9 mouse cellular contexts compared by ENCODE assay signal in genomic region chr9:86570261-86570890, GRCm38 (mm10). TPM values are rescaled to one million over a fixed set of nuclear protein-coding genes. Genes with fewer than 3 reads are reported as not detected.
DNase-seq lines count a peak whose midpoint lies in the region; ATAC-seq lines count a peak whose summit lies in the region.
"Had no signal": no experiment of that assay in that cellular context is flagged by ENCODE, and none has a peak within 500 bp of the region (broad histone marks: within the 10 kb centered on the region; RNA-seq: fewer than 3 reads in every experiment).

No protein-coding gene starts in this region.

- no peaks in the 10 kb centered on the region; the same call in 1 of the 2 replicates for H3K4me1 ChIP-seq in heart, embryonic 11.5 days (ENCODE audit: control insufficient read depth, insufficient read depth, low read length)
- peaks cover 5% of the 10 kb centered on the region; the same call in 1 of the 2 replicates for H3K4me1 ChIP-seq in forebrain, embryonic 11.5 days (replicated peaks; ENCODE audit: control insufficient read depth, insufficient read depth, low read length)
- H3K4me1 ChIP-seq in kidney, embryonic 16.5 days (ENCODE audit: insufficient read depth, low read length), result peaks cover 9% of the 10 kb centered on the region
- H3K4me1 ChIP-seq in midbrain, embryonic 16.5 days (ENCODE audit: control insufficient read depth, insufficient read depth, low read length), result peaks cover 15% of the 10 kb centered on the region

- H3K9ac ChIP-seq in heart, embryonic 11.5 days (ENCODE audit: low read depth, low read length), result no peak overlapping the region
- H3K9ac ChIP-seq in forebrain, embryonic 11.5 days (ENCODE audit: low read length), result no peak overlapping the region
- no peak overlapping the region for H3K9ac ChIP-seq in kidney, embryonic 16.5 days (replicated peaks; ENCODE audit: low read length)
- peak overlapping the region; percentile 3; the same call in 1 of the 2 replicates for H3K9ac ChIP-seq in midbrain, embryonic 16.5 days (ENCODE audit: low read depth, low read length)

- intact Hi-C loops in heart, postnatal 25 days (cut with DNase I), result no loop called here

- DNase-seq in heart, postnatal 25 days (ENCODE audit: low spot score), result no peak
- no peak for DNase-seq in forebrain, embryonic 11.5 days (ENCODE audit: low spot score)
- no peak for DNase-seq in thymus, adult 18-20 months
- no peak for DNase-seq in cerebellum, postnatal 14 days

- no peaks in the 10 kb centered on the region for H3K9me3 ChIP-seq in heart, embryonic 11.5 days (replicated peaks; ENCODE audit: control insufficient read depth, low read length)
- H3K9me3 ChIP-seq in forebrain, embryonic 11.5 days (ENCODE audit: control insufficient read depth, low read length), result no peaks in the 10 kb centered on the region
- no peaks in the 10 kb centered on the region for H3K9me3 ChIP-seq in kidney, embryonic 16.5 days (ENCODE audit: low read length)
- H3K9me3 ChIP-seq in midbrain, embryonic 16.5 days (replicated peaks; ENCODE audit: control insufficient read depth, low read length, poor library complexity, severe bottlenecking), result no peaks in the 10 kb centered on the region

- no peak for ATAC-seq in heart, embryonic 11.5 days (replicated peaks; ENCODE audit: insufficient number of reproducible peaks, low FRiP score, low TSS enrichment)
- no peak for ATAC-seq in forebrain, embryonic 11.5 days (replicated peaks; ENCODE audit: low FRiP score)
- ATAC-seq in kidney, embryonic 16.5 days (ENCODE audit: low FRiP score, low TSS enrichment), result no peak
- no peak for ATAC-seq in midbrain, embryonic 16.5 days
- ATAC-seq in erythroid progenitor cell, adult 5-6 weeks (replicated peaks; ENCODE audit: low FRiP score, poor library complexity, severe bottlenecking), result no peak
- ATAC-seq: CD4-positive, CD25-positive, alpha-beta regulatory T cell, adult 4 months had no signal

- H3K4me2 ChIP-seq in heart, embryonic 11.5 days, result peak overlapping the region; percentile 100
- peak overlapping the region; percentile 95; the same call in 1 of the 2 replicates for H3K4me2 ChIP-seq in forebrain, embryonic 11.5 days (ENCODE audit: low read depth, low read length, severe bottlenecking)
- H3K4me2 ChIP-seq in kidney, embryonic 16.5 days (replicated peaks; ENCODE audit: low read depth, low read length), result peak overlapping the region; percentile 93
- peak overlapping the region; percentile 85 for H3K4me2 ChIP-seq in midbrain, embryonic 16.5 days (ENCODE audit: low read length)

- no peaks in the 10 kb centered on the region; the same call in 1 of the 2 replicates for H3K36me3 ChIP-seq in heart, embryonic 11.5 days (ENCODE audit: control insufficient read depth, insufficient read depth, low read length)
- no peaks in the 10 kb centered on the region; the same call in 1 of the 2 replicates for H3K36me3 ChIP-seq in forebrain, embryonic 11.5 days (ENCODE audit: control insufficient read depth, insufficient read depth, low read length)
- peaks cover 13% of the 10 kb centered on the region for H3K36me3 ChIP-seq in kidney, embryonic 16.5 days (ENCODE audit: insufficient read depth, low read length)
- 0 out of 2 replicates have a peak, but pooled peaks cover 2% of the 10 kb centered on the region for H3K36me3 ChIP-seq in midbrain, embryonic 16.5 days (ENCODE audit: control insufficient read depth, insufficient read depth, low read length)

- WGBS in heart, embryonic 11.5 days (ENCODE audit: insufficient replicate concordance), result 76% methylated on average over 10 of the region's 10 CpGs
- 81% methylated on average over 10 of the region's 10 CpGs for WGBS in forebrain, embryonic 11.5 days
- WGBS in kidney, embryonic 16.5 days, result 69% methylated on average over 10 of the region's 10 CpGs
- WGBS in midbrain, embryonic 16.5 days, result 75% methylated on average over 10 of the region's 10 CpGs

- H3K4me3 ChIP-seq in heart, embryonic 11.5 days (ENCODE audit: low read depth, low read length), result peak overlapping the region; percentile 78
- peak overlapping the region; percentile 65; the same call in 1 of the 2 replicates for H3K4me3 ChIP-seq in forebrain, embryonic 11.5 days (ENCODE audit: low read depth, low read length)
- peak overlapping the region; percentile 87 for H3K4me3 ChIP-seq in kidney, embryonic 16.5 days (ENCODE audit: low read length)
- H3K4me3 ChIP-seq in midbrain, embryonic 16.5 days (ENCODE audit: low read depth, low read length), result peak overlapping the region; percentile 68

- no peaks in the 10 kb centered on the region for H3K27me3 ChIP-seq in heart, embryonic 11.5 days (ENCODE audit: control insufficient read depth, insufficient read depth, low read length)
- H3K27me3 ChIP-seq in forebrain, embryonic 11.5 days (ENCODE audit: control insufficient read depth, insufficient read depth, low read length), result no peaks in the 10 kb centered on the region
- no peaks in the 10 kb centered on the region for H3K27me3 ChIP-seq in kidney, embryonic 16.5 days (ENCODE audit: insufficient read depth, low read length)
- no peaks in the 10 kb centered on the region for H3K27me3 ChIP-seq in midbrain, embryonic 16.5 days (ENCODE audit: control insufficient read depth, insufficient read depth, low read depth, low read length)

- H3K27ac ChIP-seq in heart, embryonic 11.5 days (ENCODE audit: low read depth, low read length), result no peak overlapping the region
- no peak overlapping the region for H3K27ac ChIP-seq in forebrain, embryonic 11.5 days (ENCODE audit: low read depth, low read length)
- H3K27ac ChIP-seq in kidney, embryonic 16.5 days (ENCODE audit: low read length), result no peak overlapping the region
- H3K27ac ChIP-seq in midbrain, embryonic 16.5 days (ENCODE audit: low read length), result no peak overlapping the region

RNA-seq across cellular contexts. Expression of gene Pgm3, which starts 1.3 kb away (rescaled TPM):
- 26.6 and 27.4 TPM in 2 replicates for polyA plus RNA-seq in heart, embryonic 11.5 days (2014; fragmentation: Nextera tagmentation; extraction: Ambion mirVana)
- total RNA-seq in heart, postnatal 25 days (2021), result 1 to 10 TPM; 7.0 to 7.5 TPM
- 35.6 and 36.0 TPM in 2 replicates for polyA plus RNA-seq in forebrain, embryonic 11.5 days (2014; fragmentation: Nextera tagmentation; extraction: Ambion mirVana)
- polyA plus RNA-seq in kidney, embryonic 16.5 days (2015; fragmentation: Nextera tagmentation; extraction: Ambion mirVana), result 39.3 and 42.7 TPM in 2 replicates
- 32.8 and 36.7 TPM in 2 replicates for polyA plus RNA-seq in midbrain, embryonic 16.5 days (2015; fragmentation: Nextera tagmentation; extraction: Ambion mirVana)
- total RNA-seq in erythroid progenitor cell, adult 5-6 weeks (2015; ENCODE audit: low replicate concordance), result 5.0 and 9.0 TPM in 2 replicates
- total RNA-seq in erythroid progenitor cell, adult 5-6 weeks (2017; ENCODE audit: low replicate concordance), result 1.5 and 2.9 TPM in 2 replicates

RNA-seq across cellular contexts. Expression of gene Rwdd2a, which starts 1.4 kb away (rescaled TPM):
- polyA plus RNA-seq in heart, embryonic 11.5 days (2014; fragmentation: Nextera tagmentation; extraction: Ambion mirVana), result 4.8 TPM in 2 replicates
- total RNA-seq in heart, postnatal 25 days (2021), result under 1 TPM; 0.39 to 0.59 TPM
- 3.3 and 3.8 TPM in 2 replicates for polyA plus RNA-seq in forebrain, embryonic 11.5 days (2014; fragmentation: Nextera tagmentation; extraction: Ambion mirVana)
- polyA plus RNA-seq in kidney, embryonic 16.5 days (2015; fragmentation: Nextera tagmentation; extraction: Ambion mirVana), result 3.8 and 4.4 TPM in 2 replicates
- polyA plus RNA-seq in midbrain, embryonic 16.5 days (2015; fragmentation: Nextera tagmentation; extraction: Ambion mirVana), result 22.3 and 30.9 TPM in 2 replicates
- 3.8 TPM in 1 of 2 replicates, not detected in the other for total RNA-seq in erythroid progenitor cell, adult 5-6 weeks (2015; ENCODE audit: low replicate concordance)
- not detected in 2 replicates for total RNA-seq in erythroid progenitor cell, adult 5-6 weeks (2017; ENCODE audit: low replicate concordance)
